Mouse (Mus musculus): ENCODE measurements at regions not wholly inside any gene's neighbourhood (a gene's known extent, or its start where the extent isn't known, plus 50 kb on each side); places are given as distances from the start of the nearest gene placed in this dataset.
A peak's percentile ranks its signal among the peaks of the same experiment; 100 is the strongest.

DNA sequence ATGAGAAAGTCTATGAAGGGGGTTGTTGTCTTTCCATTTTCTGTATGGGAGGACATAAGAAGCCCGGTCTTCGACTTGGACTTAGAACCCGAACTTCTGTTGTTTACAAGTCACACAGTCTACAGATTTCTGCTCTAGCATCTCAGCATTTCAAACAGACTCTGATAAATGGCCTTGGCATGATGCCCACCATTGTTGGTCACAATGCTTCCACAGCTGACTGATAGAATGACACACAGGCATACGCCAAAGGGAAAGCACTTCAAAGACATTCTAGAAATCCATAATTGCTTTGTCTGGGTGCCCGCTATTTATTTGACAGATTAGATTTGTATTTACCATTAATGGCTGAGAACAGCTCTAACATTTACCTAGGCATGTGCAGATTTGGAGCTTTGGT lies 326.2 kb upstream of the Tnp1 start:
- no peak for DNase-seq (ENCODE audit: low read depth)

DNA sequence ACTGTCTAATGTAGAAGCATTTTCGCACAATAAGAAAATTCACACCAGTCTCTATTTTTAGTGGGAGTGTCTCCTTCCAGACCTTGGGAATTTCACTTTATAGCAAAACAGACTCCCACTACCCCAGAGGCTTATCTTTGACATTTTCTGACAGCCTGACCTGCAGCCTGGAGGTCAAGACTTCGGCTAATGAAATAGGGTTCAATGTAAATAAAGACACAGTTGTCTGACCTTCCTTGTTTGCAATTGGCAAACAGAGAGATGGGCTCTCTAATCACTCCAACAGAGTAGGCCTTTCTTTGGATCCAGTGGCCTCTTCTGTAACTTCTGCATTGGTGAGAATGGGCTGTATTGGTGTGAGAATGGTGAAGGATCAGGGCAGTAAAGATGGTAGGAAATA lies 321.7 kb upstream of the Tnp1 start:
- DNase-seq (ENCODE audit: low read depth): no peak

DNA sequence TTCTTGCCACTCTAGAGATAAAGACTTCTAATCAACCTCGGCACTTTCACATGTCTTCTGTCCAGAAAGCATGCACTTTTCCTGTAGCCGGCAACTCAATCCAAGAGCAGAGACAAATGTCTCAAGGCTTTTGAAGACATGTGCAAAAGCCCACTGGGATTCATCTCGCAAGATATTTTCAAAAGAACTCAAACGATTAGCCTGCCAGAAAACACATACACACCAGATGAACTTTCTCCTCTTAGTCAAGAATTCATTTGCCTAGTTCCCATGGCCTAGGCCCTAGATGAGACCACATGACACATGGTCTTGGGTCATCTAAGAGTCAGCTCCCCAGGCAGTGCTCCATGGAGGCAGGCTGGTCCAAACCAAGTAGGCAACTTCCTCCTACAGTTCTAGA lies 293.8 kb upstream of the Tnp1 start:
- DNase-seq (ENCODE audit: low read depth): no peak

DNA sequence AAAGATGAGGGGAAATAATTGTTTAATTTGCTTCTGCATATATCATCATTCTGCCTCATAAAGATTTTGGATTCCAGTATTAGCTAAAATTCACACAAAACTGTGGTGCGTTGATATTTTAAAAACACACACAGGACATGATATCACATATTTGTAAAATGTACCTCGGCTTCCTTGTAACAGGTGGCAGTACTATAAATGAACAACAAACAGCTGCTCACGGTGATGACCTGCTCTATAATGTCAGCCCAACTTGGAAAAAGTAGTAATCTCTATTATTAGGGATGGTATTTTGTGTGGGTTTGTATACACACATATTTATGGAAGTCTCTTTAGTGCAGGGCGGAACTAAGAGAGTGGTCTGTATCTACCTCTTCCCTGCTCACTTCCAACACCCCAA lies 292.7 kb upstream of the Tnp1 start:
- no peak for DNase-seq (ENCODE audit: low read depth)

DNA sequence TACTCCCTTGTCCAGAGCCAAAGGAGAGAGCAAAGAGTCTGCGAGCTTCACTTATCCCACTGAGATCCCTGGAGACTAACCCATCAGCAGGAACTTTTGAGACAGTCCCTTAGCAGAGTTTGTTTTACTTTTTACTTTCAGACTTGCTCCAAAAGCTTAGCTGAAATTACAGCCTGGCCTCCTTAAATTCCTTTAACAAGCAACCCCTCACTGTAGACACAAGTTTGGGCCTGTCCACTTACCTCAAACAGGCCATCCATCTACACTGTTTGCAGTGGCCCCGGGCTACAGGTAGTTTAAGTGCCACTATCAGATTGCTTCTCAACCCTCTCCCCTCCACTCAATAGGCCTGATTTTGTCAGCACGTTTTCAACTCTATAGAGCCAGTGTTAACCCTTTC lies 291.5 kb upstream of the Tnp1 start:
- no peak for DNase-seq (ENCODE audit: low read depth)

DNA sequence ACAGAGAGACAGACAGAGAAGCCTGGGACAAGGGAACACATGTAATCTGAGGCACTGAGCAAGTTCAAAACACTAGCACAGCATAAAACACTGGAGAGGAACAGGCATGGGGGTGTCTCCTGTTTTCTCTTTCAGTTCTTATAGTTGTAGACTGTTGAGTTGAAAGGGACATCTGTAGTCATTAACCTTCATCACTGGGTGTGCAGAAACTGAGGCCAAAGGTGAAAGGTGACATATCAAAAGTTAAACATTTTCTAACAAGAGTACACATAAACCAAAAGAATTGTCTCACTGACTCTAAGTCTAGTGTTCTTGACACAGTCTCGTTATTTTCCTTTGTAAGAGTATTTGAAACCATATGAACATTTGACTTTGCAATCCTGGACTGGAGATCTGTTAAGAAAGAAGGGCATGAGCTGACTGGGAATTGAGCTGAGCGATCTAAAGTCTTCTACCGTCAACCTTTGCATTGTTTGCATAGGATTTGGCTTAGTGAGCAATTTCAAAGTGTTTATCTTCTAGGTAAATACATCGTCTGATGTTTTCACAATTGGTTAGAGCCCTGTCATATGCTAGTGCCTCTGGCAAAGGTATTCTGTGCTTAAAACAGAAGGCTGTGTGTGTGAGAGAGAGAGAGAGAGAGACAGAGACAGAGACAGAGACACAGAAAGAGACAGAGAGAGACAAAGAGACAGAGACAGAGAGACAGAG lies 284.4 kb upstream of the Tnp1 start:
- DNase-seq (ENCODE audit: low read depth): no peak

DNA sequence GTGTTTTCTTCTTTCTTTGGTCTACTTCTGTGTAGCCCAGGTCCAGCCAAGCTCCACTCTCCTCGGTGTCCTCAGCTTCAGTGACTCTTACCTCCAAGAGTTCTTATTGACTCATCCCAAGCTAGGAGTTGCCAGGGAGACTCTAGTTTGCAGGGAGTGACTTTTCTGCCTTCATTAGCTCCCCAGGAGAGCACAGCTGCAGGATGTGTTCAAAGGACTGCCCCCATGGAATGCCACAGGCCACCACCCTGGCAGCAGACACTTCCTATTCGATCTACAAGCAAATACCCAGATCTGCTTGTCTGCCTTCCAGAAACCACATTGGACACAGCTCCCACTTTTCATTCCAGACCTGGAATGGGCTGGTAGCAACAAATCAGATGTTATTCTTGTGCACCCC lies 269.6 kb upstream of the Tnp1 start:
- DNase-seq (ENCODE audit: low read depth): no peak

DNA sequence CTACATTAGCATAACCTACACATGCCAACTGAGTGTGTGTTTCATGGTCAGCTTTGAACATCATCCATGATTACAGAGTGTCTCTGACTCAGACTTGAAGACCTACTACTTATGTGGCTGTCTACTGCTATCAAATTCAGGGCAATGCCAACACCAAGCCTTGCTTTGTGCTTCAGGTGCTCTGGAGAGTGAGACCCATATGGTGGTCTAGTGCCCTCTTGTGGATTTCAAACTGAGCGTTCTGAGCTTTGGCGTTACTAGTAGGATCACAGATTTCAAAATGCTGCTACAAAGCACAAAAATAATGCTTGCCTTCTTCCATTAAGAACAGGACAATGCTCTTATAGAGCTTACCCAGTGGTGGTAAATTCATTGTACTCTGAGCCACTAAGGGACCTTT lies 258.8 kb upstream of the Tnp1 start:
- DNase-seq (ENCODE audit: low read depth): peak; percentile 10

DNA sequence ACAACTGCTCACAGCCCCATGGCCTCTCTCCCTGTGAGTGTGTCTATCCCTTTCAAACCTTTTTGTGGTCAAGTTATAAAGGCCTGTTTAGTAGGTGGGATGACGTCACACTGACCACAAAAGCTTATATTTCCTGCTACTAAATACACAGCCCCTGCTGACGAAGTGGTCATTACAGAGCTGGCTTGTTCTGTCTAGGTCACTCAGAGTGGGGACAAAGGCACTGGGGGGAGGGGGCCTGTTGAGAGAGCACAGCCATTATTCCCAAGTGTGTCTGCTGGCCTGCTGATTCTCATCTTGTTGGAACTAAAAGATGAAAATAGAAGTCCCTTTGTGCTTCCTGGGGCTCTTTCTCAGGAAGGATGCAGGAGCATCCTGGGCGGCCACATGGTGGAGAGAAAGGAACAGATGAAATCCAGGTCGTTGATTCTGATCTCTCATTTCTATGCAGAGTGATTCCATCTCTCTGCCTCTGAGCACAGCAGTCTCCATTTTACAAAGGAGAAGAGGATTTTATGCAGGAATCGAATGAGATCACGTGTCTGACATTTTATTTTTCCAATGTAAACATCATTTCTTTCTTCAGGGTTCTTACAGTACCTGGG lies 255.2 kb upstream of the Tnp1 start:
- DNase-seq (ENCODE audit: low read depth): peak; percentile 5

DNA sequence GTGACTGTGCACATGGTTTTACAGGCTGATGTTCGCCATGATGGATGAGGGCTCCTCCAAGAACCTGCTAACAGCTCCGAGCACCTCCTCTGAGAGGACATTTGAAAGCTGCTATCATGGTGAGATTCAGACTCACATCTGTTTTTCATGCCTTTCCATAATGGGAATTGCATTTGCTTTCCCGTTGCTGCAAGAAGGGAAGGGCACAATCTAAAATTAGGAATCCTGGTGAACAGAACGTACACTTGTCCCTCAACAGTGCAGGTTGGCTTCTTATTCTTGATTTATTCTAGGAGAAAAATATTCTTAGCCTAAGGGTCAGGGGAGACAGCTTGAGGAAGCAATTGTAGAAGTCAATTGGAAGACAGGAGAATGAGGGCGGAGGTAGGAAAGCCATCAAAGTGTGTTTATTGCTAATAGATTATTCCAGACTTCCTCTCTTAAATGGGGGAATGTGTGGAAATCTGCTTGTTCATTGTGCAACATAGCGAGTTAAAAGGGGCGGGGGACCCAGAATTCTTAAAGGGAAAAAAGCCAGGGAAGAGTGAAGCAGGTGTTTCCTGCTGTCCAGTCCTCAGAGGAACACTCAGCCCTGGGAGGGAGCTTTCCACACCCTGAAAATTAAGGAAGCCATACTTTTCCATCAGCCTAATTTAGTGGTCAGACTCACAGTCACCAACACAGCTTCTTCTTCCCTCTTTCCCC lies 253.5 kb upstream of the Tnp1 start:
- DNase-seq (ENCODE audit: low read depth): no peak

DNA sequence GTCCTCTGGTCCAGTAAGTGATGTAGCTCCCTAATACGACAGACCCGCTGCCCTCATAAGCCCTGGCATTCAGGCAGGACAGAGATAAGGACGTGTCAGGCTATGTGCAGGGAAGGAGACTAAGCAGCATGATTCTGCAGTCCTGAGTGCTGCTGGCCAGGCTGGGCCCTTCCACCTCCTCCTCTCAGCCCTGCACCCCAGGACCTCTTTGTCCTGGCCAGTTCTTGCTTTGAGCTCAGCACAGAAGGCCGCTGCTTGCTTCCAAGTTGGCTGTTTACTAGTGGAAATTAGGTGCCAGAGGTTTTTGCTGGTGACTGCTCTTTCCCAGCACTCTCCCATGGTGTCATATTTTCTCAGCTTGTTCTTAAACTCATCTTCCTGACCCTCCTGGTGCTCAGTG lies 249.3 kb upstream of the Tnp1 start:
- no peak for DNase-seq (ENCODE audit: low read depth)

DNA sequence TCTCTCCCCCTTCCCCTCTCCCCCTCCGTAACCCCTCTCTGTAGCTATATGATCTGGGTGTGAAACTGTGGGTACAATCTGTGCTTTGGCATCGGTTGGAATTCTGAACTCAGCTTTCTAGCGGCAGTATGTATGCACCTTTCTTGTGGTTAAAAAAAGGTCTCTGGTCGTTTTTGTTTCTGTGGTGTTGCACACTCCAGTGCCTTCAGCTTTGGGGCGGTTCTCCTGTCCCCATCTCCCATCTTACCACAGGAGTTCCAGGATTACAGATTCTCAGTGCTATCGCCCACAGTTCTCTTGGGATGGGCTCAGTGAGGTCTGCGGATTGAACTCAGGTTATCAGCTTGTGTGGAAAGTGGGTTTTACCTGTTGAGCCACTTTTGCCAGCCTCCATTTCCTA lies 248.5 kb upstream of the Tnp1 start:
- no peak for DNase-seq (ENCODE audit: low read depth)

DNA sequence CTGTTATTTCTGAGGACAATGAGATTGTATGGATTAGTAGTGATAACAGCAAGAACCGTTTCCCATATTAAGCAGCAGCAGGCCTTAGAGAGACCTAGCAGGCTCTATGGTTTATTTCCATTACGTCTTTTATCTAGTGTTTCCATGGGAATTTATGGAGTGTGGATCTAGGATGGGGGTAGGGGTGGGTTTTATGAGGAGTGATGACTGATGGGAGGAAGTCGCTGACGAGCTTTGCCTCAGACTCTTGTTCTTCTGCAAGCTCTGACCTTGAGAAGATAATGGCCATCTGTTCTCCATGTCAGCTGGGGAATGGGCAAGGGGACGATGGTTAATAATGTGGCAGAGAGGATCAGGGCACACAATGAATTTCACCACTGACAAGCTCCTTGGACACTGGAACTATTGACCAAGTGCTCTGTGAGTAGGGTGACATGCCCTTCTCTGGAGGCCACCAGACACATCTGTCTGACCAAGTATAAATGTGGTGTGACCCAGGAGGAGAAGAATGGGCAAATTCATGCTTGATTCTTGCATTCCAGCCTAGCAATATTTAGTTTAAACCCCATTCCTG lies 243.9 kb upstream of the Tnp1 start:
- no peak for DNase-seq (ENCODE audit: low read depth)

DNA sequence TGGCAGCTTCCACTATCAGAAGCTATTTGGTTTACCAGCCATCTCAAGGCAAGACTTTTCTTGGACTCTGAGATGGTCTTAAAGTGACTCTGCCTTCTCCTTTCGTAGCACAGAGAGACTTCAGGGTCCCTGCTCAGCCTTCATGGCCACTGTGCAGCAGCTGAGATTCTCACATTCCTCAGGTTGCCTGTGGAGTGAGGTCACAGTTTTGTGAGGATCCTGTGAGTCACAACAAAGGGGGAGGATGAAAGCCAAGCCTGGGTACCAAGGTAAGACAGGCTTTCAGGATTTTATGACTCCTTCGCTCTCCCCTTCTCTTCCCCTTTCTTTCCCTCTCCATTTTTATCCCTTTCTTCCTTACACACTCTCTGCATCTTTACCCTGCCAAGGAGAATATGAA lies 241.6 kb upstream of the Tnp1 start:
- no peak for DNase-seq (ENCODE audit: low read depth)

DNA sequence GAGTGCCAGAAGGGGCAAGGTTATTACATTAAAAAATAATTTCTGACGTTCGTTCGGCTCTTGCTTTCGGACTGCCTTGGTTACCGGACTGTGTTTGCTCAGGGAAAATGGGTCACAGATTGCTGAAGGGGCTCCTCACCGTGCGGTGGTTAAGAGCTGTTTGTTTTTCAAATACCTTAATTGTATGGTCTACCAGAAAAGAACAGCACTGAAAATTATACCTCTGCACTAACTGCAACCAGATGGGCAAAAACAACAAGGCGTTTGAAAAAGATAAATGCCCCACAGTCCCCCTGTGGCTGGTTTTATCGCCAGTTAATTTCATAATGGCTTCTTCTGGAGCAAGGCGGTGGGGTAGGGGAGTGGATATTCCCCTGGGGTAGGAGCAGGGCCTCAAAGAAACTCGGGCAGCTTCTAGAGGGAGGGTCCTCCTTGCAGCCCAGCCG lies 236.2 kb upstream of the Tnp1 start:
- DNase-seq (ENCODE audit: low read depth): no peak

DNA sequence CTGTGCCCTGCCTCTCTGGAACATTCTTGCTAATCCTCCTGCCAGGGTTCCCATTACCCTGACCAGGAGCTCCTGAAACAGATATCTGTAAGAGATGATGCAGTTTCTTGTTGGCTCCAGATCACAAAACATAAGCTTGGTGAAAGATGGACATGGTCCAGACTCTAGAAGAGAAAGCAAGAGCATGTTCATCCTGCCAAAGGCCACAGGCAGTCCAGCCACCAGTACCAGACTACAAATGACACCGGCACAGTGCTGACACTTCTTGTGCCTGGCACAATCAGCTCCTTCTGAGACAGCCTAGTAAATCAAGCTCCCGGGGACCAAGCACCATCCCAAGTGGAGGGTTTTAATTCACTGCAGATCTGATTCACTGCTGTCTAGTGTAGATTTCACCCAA lies 228.3 kb upstream of the Tnp1 start:
- DNase-seq (ENCODE audit: low read depth): no peak

DNA sequence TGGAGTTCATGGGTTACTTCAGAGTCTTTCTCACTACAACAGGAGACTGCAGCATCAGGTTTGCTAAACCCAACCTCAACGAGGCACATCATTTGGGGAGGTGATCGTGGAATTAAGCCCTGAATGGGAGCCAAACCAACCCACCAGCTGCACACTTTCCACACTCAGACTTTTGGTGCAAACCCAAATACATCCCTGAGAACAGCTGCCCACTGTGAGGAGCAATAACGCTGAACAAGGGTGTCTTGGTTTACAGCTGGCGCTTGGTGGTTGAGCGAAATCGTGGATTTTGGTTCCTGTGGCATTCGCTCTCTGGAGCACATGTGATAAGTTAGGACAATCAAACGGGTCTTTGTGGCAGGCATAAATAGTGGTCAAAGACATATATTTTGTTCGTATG lies 226.6 kb upstream of the Tnp1 start:
- DNase-seq (ENCODE audit: low read depth): no peak

DNA sequence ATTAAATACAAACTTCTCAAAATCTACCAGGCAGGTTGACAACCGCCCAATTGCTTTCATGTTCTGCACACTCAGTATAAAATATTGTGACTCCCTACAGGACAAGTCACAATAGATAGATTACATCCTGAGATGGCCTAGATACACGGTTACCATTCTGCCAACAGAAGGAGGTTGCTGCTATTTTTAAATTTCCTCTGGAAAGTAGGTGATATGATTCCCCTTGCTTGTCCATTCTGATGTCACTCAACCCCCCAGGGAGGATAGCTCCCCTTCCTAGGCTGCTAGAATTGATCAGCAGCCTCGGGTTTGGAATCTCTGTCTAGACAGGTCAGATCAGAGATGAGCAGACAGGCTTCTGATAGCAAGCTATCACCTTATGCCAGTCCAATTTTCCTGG lies 221.2 kb upstream of the Tnp1 start:
- DNase-seq (ENCODE audit: low read depth): no peak

DNA sequence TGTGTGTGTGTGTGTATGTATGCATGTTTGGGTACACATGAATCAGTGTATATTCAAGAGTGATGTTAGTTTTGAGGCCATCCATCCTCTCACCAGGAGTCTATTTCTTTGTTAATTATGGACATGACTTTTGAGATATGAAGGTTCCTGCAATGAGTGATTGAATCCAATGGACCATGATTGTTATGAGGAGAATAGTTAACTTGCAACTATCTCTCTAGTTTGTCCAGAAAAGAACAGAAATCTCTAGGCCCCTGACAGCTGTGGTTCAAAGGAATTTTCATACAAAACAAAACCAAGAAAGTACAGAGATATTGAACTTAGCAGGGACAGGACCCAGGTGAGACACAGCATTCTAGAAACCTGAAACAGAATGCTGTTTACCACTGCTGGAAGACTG lies 217.9 kb upstream of the Tnp1 start:
- no peak for DNase-seq (ENCODE audit: low read depth)

DNA sequence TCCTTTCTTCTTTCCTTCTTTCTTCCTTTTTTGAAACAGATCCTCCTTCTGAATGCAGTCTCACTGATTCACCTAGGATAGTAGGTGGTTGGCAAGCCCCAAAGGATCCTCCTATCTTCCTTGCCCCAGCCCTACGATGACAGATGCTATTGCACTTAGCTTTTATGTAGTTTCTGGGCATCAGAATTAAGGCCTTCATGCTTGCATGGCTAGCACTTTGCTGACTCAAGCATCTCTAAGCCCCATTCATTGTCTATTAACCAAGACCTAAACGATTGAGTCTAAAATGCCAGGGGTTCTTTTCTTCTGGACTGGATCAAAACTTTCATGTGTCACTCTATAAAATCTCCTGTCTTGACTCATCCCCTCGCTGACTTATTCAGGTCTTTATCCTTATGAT lies 217.3 kb upstream of the Tnp1 start:
- DNase-seq (ENCODE audit: low read depth): no peak

DNA sequence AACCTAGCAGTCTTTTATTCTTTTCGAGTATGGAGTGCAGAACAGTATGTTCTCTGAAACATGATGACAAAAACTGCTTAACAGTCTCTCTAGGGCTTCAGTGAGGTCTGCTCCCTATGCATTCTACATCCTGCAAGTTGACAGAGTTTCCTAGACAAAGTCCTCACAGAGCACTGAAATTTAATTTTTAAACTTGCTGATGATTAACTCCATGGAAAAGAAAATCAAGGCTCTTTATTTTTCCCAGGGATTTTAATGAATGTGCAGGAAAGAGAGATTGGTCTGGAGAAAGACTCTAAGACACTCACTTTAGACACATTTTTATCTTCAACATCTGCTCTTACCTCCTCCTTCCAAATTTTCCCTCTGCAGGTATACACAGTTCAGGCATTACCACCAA lies 214.9 kb upstream of the Tnp1 start:
- no peak for DNase-seq (ENCODE audit: low read depth)

DNA sequence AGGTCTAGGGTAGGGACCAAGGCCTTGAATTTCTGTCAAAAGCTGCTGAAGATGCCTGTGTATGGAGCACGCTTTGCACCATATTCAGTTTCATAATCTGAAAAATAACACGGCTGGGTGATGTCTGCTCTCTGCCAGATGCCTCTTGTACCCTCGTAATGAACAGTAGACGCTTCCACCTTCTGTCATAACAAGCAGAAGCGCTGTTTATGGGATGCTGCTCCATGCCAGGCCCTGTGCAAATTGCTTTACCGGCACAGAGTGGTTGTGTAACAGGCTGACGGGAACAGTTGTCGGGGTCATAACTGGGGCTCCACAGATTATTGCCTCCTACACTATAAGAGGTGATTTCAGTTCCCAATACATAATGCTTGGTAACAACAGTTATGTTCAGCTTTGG lies 211.5 kb upstream of the Tnp1 start:
- no peak for DNase-seq (ENCODE audit: low read depth)

DNA sequence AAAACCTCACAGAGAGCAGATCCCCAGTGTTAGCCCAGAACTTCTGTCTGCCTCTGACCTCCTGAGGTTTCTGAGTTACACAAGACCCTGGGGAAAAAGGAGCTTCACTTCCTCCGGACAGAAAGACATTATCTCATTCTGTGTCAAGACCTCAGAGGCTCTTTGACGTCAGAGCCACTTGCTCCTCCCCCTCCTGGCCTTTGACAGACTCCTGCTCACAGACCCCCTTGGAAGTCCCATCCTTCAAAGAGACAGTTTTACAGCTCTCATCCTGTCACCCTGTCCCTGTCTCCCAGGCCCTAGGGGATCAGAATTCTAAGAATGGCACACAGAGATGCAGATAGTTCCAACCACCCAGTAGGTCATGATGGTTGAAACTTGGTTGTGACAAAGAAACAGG lies 206.2 kb upstream of the Tnp1 start:
- no peak for DNase-seq (ENCODE audit: low read depth)

Data from NIH3T3 (cell line).